Mouse (Mus musculus) midbrain, embryonic 13.5 days (tissue): ENCODE data around the gene Cutal. TPM values are rescaled to one million over a fixed set of nuclear protein-coding genes. Genes with fewer than 3 reads are reported as not detected.

Experiments
- ATAC-seq: fragments of 200-750 bp; cut with Nextera tagmentation; 2 replicates; pipeline ENCODE4 v1.8.0; 2017; ENCODE audit warnings: mild to moderate bottlenecking, moderate TSS enrichment, moderate library complexity
- H3K27ac ChIP-seq: fragments of 300-500 bp; sonication (generic); 2 replicates; pipeline ENCODE4 v1.5.1; 2015; ENCODE audit warnings: inconsistent platforms, mild to moderate bottlenecking, moderate library complexity
- H3K27me3 ChIP-seq: fragments of 300-500 bp; sonication (generic); 2 replicates; pipeline ENCODE4 v1.6.1; 2015; ENCODE audit warnings: mild to moderate bottlenecking, inconsistent platforms
- H3K36me3 ChIP-seq: fragments of 300-500 bp; sonication (generic); 2 replicates; pipeline ENCODE4 v1.6.1; 2015; ENCODE audit warnings: mild to moderate bottlenecking, inconsistent platforms
- H3K4me1 ChIP-seq: fragments of 300-500 bp; sonication (generic); replicated peaks from 2 replicates; pipeline ENCODE4 v1.6.1; 2015; ENCODE audit warnings: inconsistent platforms
- H3K4me2 ChIP-seq: fragments of 300-500 bp; sonication (generic); replicated peaks from 2 replicates; pipeline ENCODE4 v1.6.1; 2015; ENCODE audit warnings: moderate library complexity, mild to moderate bottlenecking, inconsistent platforms
- H3K4me3 ChIP-seq: fragments of 300-500 bp; sonication (generic); replicated peaks from 2 replicates; pipeline ENCODE4 v1.5.1; 2015; ENCODE audit warnings: mild to moderate bottlenecking, inconsistent platforms
- H3K9ac ChIP-seq: fragments of 300-500 bp; sonication (generic); replicated peaks from 2 replicates; pipeline ENCODE4 v1.6.1; 2015; ENCODE audit warnings: mild to moderate bottlenecking, inconsistent platforms
- H3K9me3 ChIP-seq: fragments of 300-500 bp; sonication (generic); 2 replicates; pipeline ENCODE4 v1.6.1; 2016; ENCODE audit warnings: mild to moderate bottlenecking, inconsistent platforms
- WGBS: fragments of 180-500 bp; shearing (Covaris S2); methylation state at CpG from one replicate; pipeline ENCODE4 v1.1.7; 2015; 5-methylcytosine and 5-hydroxymethylcytosine counted together
- polyA plus RNA-seq: library from polyadenylated mRNA; unstranded; fragments of >200 nt; fragmentation: Nextera tagmentation; extraction: Ambion mirVana; gene quantifications from 2 replicates; pipeline ENCODE4 v1.2.1, GENCODE M21; 2015

Gene Cutal
- polyA plus RNA-seq, 1 experiment from 2014 or later: 0.39 TPM

DNA sequence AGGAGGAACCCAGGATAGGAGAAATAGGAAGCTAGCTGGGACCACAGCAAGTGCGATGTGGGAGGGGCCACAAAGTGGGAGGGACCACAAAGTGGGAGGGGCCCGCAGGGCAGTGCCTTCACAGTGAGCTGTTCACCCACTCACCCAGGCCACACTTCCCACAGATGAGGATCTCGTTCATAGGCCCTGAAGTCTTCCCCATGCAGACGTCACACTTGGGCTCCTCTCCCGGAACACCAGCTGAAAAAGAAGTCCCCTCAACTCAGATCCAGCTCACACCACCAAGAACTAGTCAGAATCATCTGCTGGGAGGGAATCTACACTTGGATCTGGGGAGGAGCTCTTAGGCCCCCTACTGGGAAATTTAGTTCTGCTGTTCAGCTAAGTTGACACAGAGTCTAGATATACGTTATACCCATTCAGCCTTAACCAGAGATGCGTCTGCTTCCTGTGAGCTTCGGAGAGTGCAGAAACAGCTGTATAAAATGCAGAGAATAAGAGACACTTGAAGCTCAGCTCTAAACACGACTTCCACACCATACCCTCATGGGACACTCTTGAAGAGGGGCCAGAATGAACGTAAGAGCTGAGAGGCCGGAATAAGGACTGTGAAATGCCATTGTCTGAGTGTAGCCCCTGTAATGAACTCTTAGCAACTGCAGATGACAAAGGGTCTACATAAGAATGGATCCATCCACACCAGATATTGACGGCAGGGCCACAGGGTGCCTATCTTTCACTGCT, 32.8 kb downstream of the Cutal start:
- H3K4me1 ChIP-seq: peaks cover 14% of the 10 kb centered on the region
- peaks cover 11% of the 10 kb centered on the region for H3K27me3 ChIP-seq
- no peak for ATAC-seq
- no peak overlapping the region for H3K4me2 ChIP-seq
- H3K27ac ChIP-seq: no peak overlapping the region
- no peak overlapping the region for H3K4me3 ChIP-seq
- WGBS: 52% methylated on average over 12 of the region's 12 CpGs
- no peak overlapping the region for H3K9ac ChIP-seq
- no peaks in the 10 kb centered on the region for H3K36me3 ChIP-seq
- no peaks in the 10 kb centered on the region for H3K9me3 ChIP-seq

DNA sequence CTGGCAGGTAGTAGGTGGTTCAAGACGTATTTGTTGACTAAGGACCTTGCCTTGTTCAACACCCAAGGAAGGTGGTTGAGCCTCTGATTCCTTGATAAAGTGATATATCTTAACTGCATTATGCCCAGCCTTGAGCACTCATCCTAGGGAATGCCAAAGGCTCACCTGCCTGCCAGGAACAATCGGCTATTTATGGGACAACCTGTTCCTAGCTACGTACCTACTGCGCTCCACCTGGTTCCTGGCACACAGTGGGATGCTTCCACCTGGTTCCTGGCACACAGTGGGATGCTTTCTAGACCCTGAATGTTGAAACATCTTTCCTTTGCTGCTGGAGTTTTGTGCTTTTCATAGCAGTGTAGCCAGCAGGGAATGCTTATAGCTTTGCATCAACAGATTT, 35.5 kb downstream of the Cutal start:
- Histone ChIP-seq H3K9ac (no peak overlapping the region), H3K36me3 (no peaks in the 10 kb centered on the region), H3K4me3 (no peak overlapping the region), H3K4me2 (no peak overlapping the region), H3K27me3 (peaks cover 33% of the 10 kb centered on the region), H3K27ac (no peak overlapping the region), H3K9me3 (no peaks in the 10 kb centered on the region), H3K4me1 (peaks cover 24% of the 10 kb centered on the region)
- 97% methylated on average over 4 of the region's 4 CpGs for WGBS
- ATAC-seq: no peak

DNA sequence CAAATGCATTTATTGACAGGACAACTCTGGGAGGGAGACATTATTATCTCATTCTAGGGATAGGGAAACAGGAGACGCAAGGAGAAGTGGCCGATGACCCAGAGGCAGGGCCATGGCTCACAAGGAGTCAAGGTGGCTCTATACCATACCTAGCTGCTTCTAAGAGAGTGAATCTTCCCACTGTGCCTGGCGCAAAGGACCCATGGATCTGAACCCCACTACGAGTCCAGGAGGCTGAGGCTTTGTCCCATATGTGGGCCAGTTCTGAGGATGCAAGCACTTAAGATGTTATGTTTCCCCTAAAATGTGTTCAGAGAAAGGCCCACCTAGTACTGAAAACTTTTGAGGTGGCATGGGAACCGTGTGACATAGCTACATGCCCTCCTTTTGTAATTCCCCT, 37.7 kb downstream of the Cutal start:
- no peaks in the 10 kb centered on the region for H3K9me3 ChIP-seq
- H3K4me3 ChIP-seq: no peak overlapping the region
- no peak overlapping the region for H3K9ac ChIP-seq
- no peak overlapping the region for H3K4me2 ChIP-seq
- no peak overlapping the region for H3K27ac ChIP-seq
- H3K36me3 ChIP-seq: no peaks in the 10 kb centered on the region
- peaks cover 22% of the 10 kb centered on the region for H3K4me1 ChIP-seq
- ATAC-seq: no peak
- peaks cover 41% of the 10 kb centered on the region for H3K27me3 ChIP-seq
- WGBS: 88% methylated on average over 5 of the region's 5 CpGs

DNA sequence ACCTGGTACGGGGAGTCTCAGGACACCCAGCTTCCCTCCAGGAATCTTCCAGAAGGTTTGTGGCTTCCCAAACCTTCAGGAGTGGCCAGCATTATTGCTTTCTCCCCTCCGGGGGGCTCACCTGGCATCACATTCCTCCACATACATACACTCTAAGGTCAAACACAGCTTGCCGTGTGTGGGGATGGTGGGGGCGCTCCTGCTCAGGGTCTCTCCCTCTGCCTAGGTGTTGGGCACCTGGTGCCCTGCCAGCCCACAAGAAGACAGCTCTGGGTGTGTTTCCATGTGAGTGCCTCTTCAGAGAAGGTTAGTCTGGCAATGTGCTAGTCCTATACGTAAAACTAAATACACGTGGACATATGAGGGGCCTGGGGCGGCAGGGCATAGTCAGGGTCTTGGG, 38.4 kb downstream of the Cutal start:
- Histone ChIP-seq H3K9me3 (no peaks in the 10 kb centered on the region), H3K9ac (no peak overlapping the region), H3K4me3 (peak overlapping the region; percentile 59), H3K27ac (no peak overlapping the region), H3K4me1 (peaks cover 22% of the 10 kb centered on the region), H3K4me2 (peak overlapping the region; percentile 93), H3K36me3 (no peaks in the 10 kb centered on the region), H3K27me3 (peaks cover 44% of the 10 kb centered on the region)
- ATAC-seq: 0 out of 2 replicates have a peak, but pooled peaks have one; percentile 7
- WGBS: 38% methylated on average over 7 of the region's 7 CpGs

DNA sequence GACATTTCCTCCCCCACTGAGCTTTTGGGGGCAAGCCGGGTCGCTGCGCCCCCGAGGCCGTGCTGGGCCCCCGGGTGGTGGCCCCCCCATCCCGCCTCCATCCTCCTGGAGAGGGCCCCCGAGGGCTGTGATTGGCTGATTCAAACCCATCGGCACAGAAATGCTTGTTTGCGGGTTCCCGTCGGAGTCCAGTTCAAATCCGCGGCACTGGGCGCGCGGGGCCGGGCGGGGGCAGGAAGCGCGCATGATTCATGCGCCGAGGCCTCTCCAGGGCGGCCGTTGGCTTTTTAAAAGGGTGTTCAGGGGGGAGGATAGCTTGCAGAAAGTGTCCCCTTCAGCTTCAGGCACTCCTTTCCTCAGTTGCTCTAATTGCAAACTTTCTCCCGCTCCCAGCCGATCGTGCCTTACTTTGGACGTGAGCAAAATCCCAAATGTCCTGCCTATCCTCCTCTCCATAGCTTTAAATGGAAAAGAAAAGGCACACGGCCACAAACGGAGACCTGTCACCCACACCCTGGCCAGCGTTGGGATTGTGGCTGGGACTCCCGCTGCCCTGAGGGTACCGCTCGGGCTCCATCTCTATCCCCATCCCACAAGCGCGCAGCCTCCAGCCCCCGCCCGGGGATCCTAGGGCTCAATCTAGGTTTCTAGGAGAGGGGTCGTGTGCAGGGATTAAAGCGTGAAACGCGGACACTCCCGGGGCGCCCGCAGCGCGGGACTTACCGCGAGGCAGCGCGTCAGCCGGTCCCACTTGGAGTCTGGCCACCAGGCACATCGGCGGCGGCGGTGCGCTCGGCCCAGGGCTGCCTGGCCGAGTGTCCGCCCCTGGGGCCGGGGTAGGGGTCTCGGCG, 39.2 kb downstream of the Cutal start, which contains the start of gene Phf19:
Gene Phf19 (minus strand): TSS at position 809 of the 851 bp plus-strand sequence.
- H3K4me2 ChIP-seq: peak within 1 kb of the TSS; percentile 93
- under 1% methylated on average over 63 of the region's 64 CpGs for WGBS
- H3K9ac ChIP-seq: peak within 1 kb of the TSS; percentile 59
- H3K27ac ChIP-seq: no peak within 1 kb of the TSS
- peaks cover 44% of the 10 kb centered on the region for H3K27me3 ChIP-seq
- H3K36me3 ChIP-seq: no peaks in the 10 kb centered on the region
- peaks cover 22% of the 10 kb centered on the region for H3K4me1 ChIP-seq
- ATAC-seq: peak; percentile 67
- H3K4me3 ChIP-seq: peak within 1 kb of the TSS; percentile 59
- no peaks in the 10 kb centered on the region for H3K9me3 ChIP-seq

DNA sequence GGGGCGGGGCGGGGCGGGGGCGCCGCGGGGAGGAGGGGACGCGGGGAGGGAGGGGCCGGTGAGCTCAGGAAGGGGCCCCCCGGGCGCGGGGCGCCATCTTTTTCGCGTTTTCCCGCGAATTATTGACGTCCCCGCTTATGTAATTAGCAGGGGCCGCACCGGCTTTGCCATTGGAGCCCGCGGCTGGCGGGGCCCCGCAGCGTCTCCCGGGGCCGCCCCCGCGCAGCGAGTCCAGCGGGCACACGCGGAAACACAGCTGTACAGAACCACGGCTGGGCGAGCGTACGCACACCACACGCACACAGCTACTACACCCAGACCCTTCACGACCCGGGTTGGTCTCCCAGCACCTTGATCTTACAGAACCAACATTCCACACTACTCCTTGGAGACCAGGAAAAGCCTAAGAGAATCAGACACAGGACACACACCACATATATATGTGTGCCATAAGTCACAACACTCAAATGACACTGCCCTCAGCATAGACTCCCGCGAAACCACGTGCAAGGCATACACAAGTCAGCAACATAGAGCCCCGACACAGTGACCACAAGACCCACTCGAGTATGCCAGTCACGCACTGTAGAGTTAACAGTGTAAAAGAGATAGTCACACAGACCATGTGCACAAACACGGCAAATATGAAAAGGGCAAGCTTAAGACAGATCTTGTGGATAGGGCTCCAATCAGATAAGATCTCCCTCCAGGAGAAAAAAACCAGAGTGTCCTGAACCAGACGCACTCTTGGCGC, 40.0 kb downstream of the Cutal start:
- Histone ChIP-seq H3K27ac (no peak overlapping the region), H3K9ac (peak overlapping the region; percentile 59), H3K4me3 (peak overlapping the region; percentile 59), H3K4me2 (peak overlapping the region; percentile 93), H3K27me3 (peaks cover 44% of the 10 kb centered on the region), H3K4me1 (peaks cover 22% of the 10 kb centered on the region), H3K36me3 (no peaks in the 10 kb centered on the region), H3K9me3 (no peaks in the 10 kb centered on the region)
- ATAC-seq: peak; percentile 78
- 2% methylated on average over 45 of the region's 50 CpGs for WGBS

DNA sequence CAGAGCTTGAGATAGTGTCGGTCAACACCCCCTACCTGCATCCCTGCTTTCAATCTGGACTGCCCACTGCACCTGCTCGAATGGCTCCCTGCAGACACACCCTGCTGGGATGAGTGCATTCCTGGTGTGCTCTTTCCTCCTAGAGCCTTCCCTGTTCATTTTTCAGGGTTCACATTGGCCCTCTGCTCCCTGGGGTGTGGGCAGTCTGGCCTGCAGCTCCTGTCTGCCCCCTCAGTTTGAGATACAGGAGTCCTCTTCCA, 40.6 kb downstream of the Cutal start:
- H3K4me3 ChIP-seq: 0 out of 2 replicates have a peak overlapping the region, but pooled peaks have one; percentile 59
- H3K36me3 ChIP-seq: no peaks in the 10 kb centered on the region
- WGBS: 15% methylated on average over 2 of the region's 2 CpGs
- no peak overlapping the region for H3K9ac ChIP-seq
- ATAC-seq: peak; percentile 13; the same call in 1 of the 2 replicates
- peaks cover 22% of the 10 kb centered on the region for H3K4me1 ChIP-seq
- no peak overlapping the region for H3K27ac ChIP-seq
- peaks cover 44% of the 10 kb centered on the region for H3K27me3 ChIP-seq
- H3K9me3 ChIP-seq: no peaks in the 10 kb centered on the region
- peak overlapping the region; percentile 93 for H3K4me2 ChIP-seq

DNA sequence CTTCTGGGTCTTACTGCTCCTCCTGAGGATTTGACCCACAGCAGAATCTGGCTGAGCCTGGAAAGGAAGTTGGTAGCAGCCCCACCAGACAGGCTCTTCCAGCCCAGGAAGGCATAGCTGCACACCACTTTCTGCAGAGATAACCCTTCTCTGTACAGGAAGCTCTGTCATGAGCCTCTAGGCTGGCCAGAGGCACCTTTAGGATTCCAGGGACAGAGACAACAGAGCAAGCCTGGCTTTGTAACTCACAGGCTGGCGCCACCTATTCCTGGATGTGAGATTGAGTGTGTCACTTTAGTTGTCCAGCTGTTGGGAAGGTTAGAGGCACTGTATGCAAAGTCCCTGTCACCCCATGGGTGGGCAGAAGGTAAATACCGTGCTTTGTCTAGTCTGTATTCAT, 40.9 kb downstream of the Cutal start:
- Histone ChIP-seq H3K4me3 (no peak overlapping the region), H3K36me3 (no peaks in the 10 kb centered on the region), H3K9me3 (no peaks in the 10 kb centered on the region), H3K4me1 (peaks cover 22% of the 10 kb centered on the region), H3K4me2 (no peak overlapping the region; the same call in 1 of the 2 replicates), H3K9ac (no peak overlapping the region), H3K27ac (no peak overlapping the region), H3K27me3 (peaks cover 44% of the 10 kb centered on the region)
- WGBS: 43% methylated on average over 2 of the region's 2 CpGs
- no peak for ATAC-seq

DNA sequence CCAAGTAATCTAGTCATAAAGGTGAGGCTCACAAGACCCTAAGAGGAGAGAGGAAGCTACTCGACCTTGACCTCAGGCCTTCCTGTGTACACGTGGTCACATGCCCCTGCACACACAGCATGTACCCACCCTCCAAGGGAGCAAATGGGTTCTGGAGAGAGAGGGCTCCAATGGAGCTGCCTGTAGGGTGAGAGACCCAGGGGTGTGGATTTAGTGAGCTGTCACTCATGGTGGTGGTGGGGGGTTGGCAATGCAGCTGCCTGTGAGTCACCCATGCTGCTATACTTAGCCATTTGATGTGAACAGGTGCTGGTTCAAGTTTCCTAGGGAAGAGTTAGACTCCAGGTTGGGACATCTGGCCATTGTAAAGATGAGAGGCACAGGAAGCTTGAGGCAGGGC, 45.9 kb downstream of the Cutal start:
- Histone ChIP-seq H3K4me2 (no peak overlapping the region), H3K4me3 (no peak overlapping the region), H3K9me3 (no peaks in the 10 kb centered on the region), H3K9ac (no peak overlapping the region), H3K4me1 (no peaks in the 10 kb centered on the region), H3K36me3 (no peaks in the 10 kb centered on the region), H3K27ac (no peak overlapping the region), H3K27me3 (peaks cover 9% of the 10 kb centered on the region)
- WGBS: 81% methylated on average over 2 of the region's 2 CpGs
- ATAC-seq: no peak

DNA sequence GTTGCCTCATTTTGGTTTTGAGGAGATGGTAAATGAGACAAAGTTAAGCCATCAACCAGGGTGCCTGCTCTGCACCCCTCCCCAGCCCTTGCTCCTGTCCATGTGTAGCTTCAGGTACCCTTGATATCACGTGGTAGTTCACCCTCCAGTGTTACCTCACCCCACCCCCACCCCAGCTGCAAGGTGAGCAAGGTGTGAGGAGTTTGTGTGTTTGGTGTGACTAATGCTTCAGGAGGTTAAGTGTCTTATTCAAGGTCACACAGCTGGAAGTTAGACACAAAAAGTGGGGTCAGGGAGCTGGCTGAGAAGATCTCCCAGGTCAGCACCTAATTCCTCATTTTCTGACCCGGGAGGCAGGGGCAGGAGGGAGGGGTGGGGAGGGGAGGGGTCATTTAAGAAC, 48.5 kb downstream of the Cutal start:
- 44% methylated on average over 2 of the region's 2 CpGs for WGBS
- Histone ChIP-seq H3K9ac (no peak overlapping the region), H3K4me2 (no peak overlapping the region), H3K36me3 (no peaks in the 10 kb centered on the region), H3K27me3 (no peaks in the 10 kb centered on the region), H3K27ac (no peak overlapping the region), H3K4me1 (no peaks in the 10 kb centered on the region), H3K9me3 (no peaks in the 10 kb centered on the region), H3K4me3 (no peak overlapping the region)
- no peak for ATAC-seq

DNA sequence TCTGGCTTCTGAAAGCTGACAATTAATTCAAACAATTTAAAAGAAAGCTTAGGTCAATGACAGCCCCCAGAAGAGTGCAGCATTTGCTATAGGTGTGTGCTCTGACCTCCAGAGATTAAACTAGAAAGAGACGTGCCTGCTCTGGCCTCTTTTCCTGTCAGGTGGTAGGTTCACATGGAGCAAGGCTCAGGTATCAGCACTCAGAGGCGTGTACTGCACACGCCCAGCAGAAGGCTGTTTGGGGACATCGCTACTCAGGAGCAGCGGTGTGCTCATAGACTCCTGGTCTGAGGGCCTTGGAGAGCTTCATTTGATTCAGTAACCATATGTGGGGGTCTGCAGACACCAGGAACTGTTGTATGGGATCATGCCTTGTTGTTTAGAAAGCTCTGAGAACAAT, 53.1 kb downstream of the Cutal start:
- no peaks in the 10 kb centered on the region for H3K4me1 ChIP-seq
- H3K9ac ChIP-seq: no peak overlapping the region
- no peak overlapping the region for H3K4me3 ChIP-seq
- 73% methylated on average over 5 of the region's 5 CpGs for WGBS
- H3K27ac ChIP-seq: no peak overlapping the region
- no peak overlapping the region for H3K4me2 ChIP-seq
- no peaks in the 10 kb centered on the region for H3K27me3 ChIP-seq
- ATAC-seq: no peak
- no peaks in the 10 kb centered on the region for H3K36me3 ChIP-seq
- H3K9me3 ChIP-seq: no peaks in the 10 kb centered on the region

DNA sequence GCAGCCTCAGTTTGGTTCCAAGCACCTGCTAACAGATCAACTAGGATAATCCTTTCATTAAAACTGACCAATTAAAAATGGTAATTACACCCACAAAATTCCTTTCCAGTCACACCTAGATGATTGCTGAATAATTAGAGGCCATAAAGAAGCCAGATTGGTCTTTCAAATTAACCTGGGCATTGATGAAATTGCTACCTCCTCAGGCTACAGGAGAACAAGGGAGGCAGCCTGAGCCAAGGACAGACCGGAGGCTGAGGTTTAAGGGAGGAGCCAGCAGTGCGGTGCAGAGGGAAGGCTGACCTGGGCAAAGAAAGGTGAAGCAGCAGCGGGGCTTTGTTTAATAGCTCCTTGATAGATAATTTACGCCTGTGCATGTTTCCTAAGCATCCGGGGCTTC, 63.3 kb downstream of the Cutal start:
- Histone ChIP-seq H3K27ac (no peak overlapping the region), H3K9ac (no peak overlapping the region), H3K9me3 (no peaks in the 10 kb centered on the region), H3K36me3 (no peaks in the 10 kb centered on the region), H3K4me3 (no peak overlapping the region), H3K27me3 (peaks cover 2% of the 10 kb centered on the region; the same call in 1 of the 2 replicates), H3K4me2 (no peak overlapping the region), H3K4me1 (no peaks in the 10 kb centered on the region)
- 46% methylated on average over 5 of the region's 5 CpGs for WGBS
- no peak for ATAC-seq
